Mouse (Mus musculus): ENCODE measurements at regions not wholly inside any gene's neighbourhood (a gene's known extent, or its start where the extent isn't known, plus 50 kb on each side); places are given as distances from the start of the nearest gene placed in this dataset.

GRCm38 (mm10) chr10:124332491-124332890, 1056.8 kb downstream of the Slc16a7 start:
- no peak for DNase-seq (ENCODE audit: low read depth, low spot score)
- Histone ChIP-seq H3K9me3 (replicated peaks; ENCODE audit: insufficient read depth, low read length) (no peaks in the 10 kb centered on the region), H3K4me1 (ENCODE audit: control insufficient read depth in 1 of 2, insufficient read depth in 2 of 2, low read length in 2 of 2) (no peaks in the 10 kb centered on the region), H3K4me3 (ENCODE audit: control insufficient read depth in 1 of 2, insufficient read depth in 1 of 2, low read depth in 2 of 2, low read length in 2 of 2) (no peak overlapping the region), H3K27ac (ENCODE audit: control insufficient read depth, low read depth, low read length) (no peak overlapping the region), H3K79me2 (ENCODE audit: control insufficient read depth, insufficient read depth, low read length, poor library complexity) (no peaks in the 10 kb centered on the region), H3K27me3 (ENCODE audit: control insufficient read depth in 1 of 2, insufficient read depth in 2 of 2, low read length in 2 of 2) (no peaks in the 10 kb centered on the region), H3K9ac (ENCODE audit: control insufficient read depth, low read depth, low read length, poor library complexity, severe bottlenecking) (no peak overlapping the region), H3K36me3 (ENCODE audit: control insufficient read depth in 1 of 2, insufficient read depth in 2 of 2, low read length in 2 of 2) (no peaks in the 10 kb centered on the region)
- TF ChIP-seq USF1 (IDR thresholded peaks at IDR 0.05; ENCODE audit: low read depth, low read length) (no peak), CHD2 (IDR thresholded peaks at IDR 0.05; ENCODE audit: low read length) (no peak), TBP (IDR thresholded peaks at IDR 0.05; ENCODE audit: low read depth, low read length) (no peak), SIN3A (IDR thresholded peaks at IDR 0.05; ENCODE audit: low read length) (no peak), POLR2AphosphoS2 (IDR thresholded peaks at IDR 0.05; ENCODE audit: low read length) (no peak), ZMIZ1 (IDR thresholded peaks at IDR 0.05; ENCODE audit: low read depth, low read length) (no peak), MEF2A (IDR thresholded peaks at IDR 0.05; ENCODE audit: extremely low read depth, insufficient replicate concordance, low read depth, low read length, poor library complexity, severe bottlenecking) (no peak), ZC3H11A (IDR thresholded peaks at IDR 0.05; ENCODE audit: low read depth, low read length) (no peak), CHD1 (IDR thresholded peaks at IDR 0.05; ENCODE audit: low read depth, low read length) (no peak), TCF12 (IDR thresholded peaks at IDR 0.05; ENCODE audit: low read depth, low read length) (no peak), RCOR1 (IDR thresholded peaks at IDR 0.05; ENCODE audit: low read depth, low read length) (no peak), POLR2A (IDR thresholded peaks at IDR 0.05; ENCODE audit: control insufficient read depth in 1 of 2, insufficient read depth in 1 of 2, low read depth in 1 of 2, low read length in 2 of 2, poor library complexity in 1 of 2) (no peak), GABPA (IDR thresholded peaks at IDR 0.05; ENCODE audit: low read depth, low read length) (no peak), HCFC1 (IDR thresholded peaks at IDR 0.05; ENCODE audit: low read depth, low read length) (no peak), ZKSCAN1 (IDR thresholded peaks at IDR 0.05; ENCODE audit: low read depth, low read length) (no peak), NRF1 (IDR thresholded peaks at IDR 0.05; ENCODE audit: insufficient read depth, low read depth, low read length, poor library complexity, severe bottlenecking) (no peak), GATA1 (IDR thresholded peaks at IDR 0.05; ENCODE audit: low read depth, low read length) (no peak)

- Histone ChIP-seq H3K4me1 (ENCODE audit: control insufficient read depth in 1 of 2, insufficient read depth in 2 of 2, low read length in 2 of 2) (no peaks in the 10 kb centered on the region), H3K27ac (ENCODE audit: control insufficient read depth, low read depth, low read length) (no peak overlapping the region), H3K9me3 (replicated peaks; ENCODE audit: insufficient read depth, low read length) (no peaks in the 10 kb centered on the region), H3K27me3 (ENCODE audit: control insufficient read depth in 1 of 2, insufficient read depth in 2 of 2, low read length in 2 of 2) (no peaks in the 10 kb centered on the region), H3K9ac (ENCODE audit: control insufficient read depth, low read depth, low read length, poor library complexity, severe bottlenecking) (no peak overlapping the region), H3K79me2 (ENCODE audit: control insufficient read depth, insufficient read depth, low read length, poor library complexity) (no peaks in the 10 kb centered on the region), H3K36me3 (ENCODE audit: control insufficient read depth in 1 of 2, insufficient read depth in 2 of 2, low read length in 2 of 2) (no peaks in the 10 kb centered on the region), H3K4me3 (ENCODE audit: control insufficient read depth in 1 of 2, insufficient read depth in 1 of 2, low read depth in 2 of 2, low read length in 2 of 2) (no peak overlapping the region)
- DNase-seq (ENCODE audit: low read depth, low spot score), result no peak
- TF ChIP-seq ZC3H11A (IDR thresholded peaks at IDR 0.05; ENCODE audit: low read depth, low read length) (no peak), JUND (IDR thresholded peaks at IDR 0.05; ENCODE audit: low read depth, low read length) (no peak), GATA1 (IDR thresholded peaks at IDR 0.05; ENCODE audit: low read depth, low read length) (no peak)
Measured at GRCm38 (mm10) chr10:124338923-124339322, 1050.3 kb downstream of the Slc16a7 start.
